Mouse (Mus musculus): ENCODE data around the gene Slc8a1.

Gene Slc8a1

DNA sequence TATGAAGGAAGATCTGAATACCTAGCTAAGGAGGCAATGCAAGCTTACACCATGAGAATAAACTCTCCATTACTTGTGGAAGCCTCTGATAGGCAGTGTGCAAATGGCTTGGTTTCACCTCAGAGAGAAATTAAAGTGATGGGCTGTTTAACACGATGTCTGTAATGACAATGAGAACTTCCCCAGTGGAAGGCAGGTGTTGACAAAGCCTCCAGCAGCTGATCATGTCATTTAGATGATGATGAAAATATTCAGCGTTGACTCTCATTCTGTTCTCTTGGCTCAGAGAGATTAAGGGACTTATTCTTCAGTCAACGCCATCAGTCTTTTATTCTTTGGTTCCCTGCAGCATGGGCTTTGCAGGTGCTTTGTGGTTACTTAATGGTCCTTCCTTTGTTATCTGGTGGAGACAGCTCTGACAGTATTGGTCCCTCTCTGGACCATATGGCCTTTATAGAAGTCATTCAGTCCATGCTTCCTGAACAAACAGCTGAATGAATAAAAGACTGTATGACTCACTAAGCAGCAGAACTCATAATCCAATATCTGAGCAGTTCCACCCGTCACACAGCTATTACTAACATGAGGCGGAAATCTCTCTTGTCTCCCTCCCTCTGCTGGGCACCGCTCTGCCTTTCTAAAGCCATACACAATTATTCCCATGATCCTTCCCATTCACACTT lies 184.0 kb downstream of the Slc8a1 start:
- WGBS: 67% methylated on average over 6 of the region's 6 CpGs

DNA sequence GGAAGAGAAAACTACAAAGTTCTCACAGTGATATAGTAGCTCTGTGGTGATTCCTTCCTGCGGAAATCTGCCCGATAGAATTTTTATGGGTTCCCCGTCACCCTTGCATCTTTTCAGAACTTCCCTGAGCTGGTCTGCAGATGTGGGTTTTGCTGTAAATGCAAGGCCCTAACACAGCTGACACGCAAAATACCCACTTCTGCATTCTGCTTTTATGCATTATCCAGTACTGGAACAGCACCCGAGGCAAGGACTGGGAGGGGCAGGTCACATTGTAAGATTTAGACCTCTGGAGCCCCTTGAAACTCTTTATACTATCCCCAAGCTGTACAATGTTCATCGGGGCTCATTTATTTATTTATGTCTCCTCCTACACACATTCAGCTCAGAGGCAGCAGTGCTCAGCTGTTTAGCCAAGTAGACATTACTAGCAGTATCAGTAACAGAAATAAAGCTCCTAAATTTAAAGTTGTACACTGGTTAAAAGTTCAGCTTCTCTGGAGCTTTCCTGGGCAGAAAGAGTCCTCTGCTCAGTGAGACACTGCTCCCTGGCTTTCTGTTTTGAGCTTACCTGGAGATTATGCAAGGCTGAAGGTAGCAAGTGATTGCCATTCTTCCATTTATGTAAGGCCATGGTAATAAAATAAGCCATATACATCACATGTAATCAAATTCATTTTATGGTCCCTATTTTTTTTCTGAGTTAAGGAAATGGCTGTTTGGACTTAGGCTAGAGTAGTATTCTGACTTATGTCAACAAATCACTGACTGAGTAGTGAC lies 186.1 kb downstream of the Slc8a1 start:
- WGBS: 71% methylated on average over 6 of the region's 6 CpGs

- 81% methylated on average over 3 of the region's 3 CpGs for WGBS
These were observed 187.3 kb downstream of the Slc8a1 start for GRCm38 (mm10) chr17:81550864-81551263.

- 62% methylated on average over 4 of the region's 4 CpGs for WGBS
These were observed 190.2 kb downstream of the Slc8a1 start for GRCm38 (mm10) chr17:81548016-81548415.

- WGBS: 70% methylated on average over 6 of the region's 6 CpGs
These were observed 191.7 kb downstream of the Slc8a1 start for GRCm38 (mm10) chr17:81546525-81546924.

DNA sequence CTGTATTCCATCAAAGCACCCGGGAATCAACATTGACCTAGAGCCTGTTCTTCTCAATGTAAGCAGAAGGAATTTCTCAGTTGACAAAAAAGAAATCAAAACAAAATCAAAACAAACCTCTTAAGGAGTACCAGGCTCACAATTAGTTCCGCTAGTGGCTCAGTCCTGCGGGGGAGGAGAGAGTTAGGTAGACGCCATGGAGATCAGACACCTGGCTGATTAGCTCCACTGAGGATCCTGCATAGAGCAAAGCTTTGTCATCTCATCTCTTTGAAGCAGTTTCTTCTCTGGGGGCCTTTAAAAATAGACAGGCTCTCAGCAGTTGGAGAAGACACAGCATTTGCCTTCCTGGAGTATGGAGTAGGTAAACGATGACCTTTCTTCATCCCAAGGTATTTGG lies 192.2 kb downstream of the Slc8a1 start:
- WGBS: 72% methylated on average over 5 of the region's 5 CpGs

DNA sequence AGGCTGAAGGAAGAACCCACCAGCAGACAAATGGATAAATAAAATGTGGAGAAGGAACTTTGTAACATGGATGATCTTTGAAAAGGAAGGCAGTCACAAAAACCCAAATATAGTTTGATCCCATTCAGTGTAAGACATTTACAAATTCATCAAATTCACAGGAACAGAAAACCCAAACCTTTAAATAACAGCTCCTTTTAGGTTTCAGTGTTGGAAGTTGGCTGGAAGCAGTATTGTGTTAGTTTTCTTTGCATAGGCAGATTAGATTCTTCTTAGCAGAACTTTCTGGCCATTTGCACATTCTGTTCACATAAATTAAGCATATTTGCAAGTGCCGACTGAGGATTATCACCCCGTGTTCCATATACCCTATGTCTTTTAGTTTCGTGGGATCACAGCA lies 193.3 kb downstream of the Slc8a1 start:
- WGBS: 56% methylated on average over 3 of the region's 3 CpGs

DNA sequence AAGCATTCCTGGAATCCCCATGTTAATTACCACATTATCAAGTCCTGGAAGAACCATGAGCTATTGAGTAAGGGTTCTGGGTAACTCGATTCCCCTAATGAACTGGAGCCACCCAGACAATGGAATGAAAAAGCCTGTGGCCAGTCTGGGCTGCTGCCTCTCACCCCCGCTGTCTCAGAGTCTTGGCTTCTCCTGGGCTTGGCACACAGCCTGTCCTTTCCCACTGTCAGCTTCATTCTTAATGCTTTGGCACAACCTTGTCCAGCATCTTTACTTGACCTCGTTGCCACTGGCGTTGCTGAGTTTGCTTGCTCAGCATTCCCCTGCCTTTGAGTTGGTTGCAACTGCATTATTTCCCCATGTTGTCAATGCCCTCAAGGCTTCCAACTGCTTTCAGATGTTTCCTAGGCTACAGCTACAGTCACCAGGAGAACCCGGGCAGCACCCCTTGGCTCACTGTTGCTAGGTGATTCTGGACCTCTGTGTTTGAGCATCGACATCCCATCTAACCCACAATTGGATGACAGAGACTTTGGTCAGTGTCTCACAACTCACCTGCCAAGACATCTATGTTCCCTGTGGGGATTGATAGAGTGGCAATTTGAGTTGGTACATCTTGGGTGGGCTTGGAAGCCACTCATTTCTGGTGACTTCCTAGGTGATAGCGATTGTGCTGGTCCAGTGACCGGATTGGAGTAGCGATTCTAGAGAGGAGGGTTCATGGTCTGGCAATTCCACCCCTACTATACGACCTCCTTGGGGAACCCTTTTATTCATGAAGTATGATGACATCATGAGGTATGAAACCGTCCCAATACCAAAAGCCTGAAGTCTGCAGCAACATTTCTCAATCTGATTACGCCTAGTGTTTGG lies 195.6 kb downstream of the Slc8a1 start:
- WGBS: 63% methylated on average over 12 of the region's 12 CpGs

DNA sequence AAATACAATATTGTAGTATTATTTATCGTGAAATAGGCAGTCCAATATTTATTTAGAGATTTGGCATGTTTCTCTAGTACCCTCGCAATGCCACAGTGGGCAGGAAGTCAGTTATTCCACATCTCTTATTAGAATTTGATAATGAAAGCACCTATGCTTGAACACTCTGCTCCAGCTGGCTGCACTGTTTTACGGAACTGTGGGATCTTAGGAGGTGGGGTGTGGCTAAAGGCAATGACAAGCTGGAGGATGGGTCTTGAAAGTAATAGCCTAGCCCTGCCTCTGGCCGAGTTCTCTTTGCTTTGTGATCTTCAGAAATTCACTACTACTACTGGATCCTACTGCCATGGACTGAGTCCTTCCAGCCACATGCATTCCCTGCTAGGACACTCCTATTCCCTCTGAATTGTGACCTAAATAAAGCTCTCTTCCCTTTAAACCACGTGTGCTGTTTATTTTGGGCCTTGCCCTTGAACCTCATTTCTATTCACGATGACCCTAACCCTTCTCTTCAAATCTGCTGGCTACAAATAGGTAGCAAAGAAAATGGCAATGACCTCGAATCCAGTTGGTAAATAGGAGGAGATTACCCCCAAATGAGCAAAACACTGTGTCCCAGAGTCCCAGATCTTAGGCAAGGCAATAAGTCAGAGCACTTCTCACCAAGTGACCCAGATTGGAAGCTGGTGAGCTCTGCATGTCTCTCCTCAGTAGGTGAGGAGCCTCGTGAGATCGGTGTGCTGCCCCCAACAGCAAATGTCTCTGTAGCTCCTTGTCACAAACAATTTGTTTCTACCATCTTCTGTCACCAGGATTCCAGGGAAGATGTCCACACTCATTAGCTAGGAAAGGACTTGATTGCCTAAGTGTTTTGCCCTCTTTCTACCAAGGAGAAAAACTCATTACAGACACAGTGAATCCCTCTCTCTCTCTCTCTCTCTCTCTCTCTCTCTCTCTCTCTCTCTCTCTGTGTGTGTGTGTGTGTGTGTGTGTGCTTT lies 199.7 kb downstream of the Slc8a1 start:
- WGBS: 71% methylated on average over 9 of the region's 9 CpGs

GRCm38 (mm10) chr17:81536093-81536492 lies 202.1 kb downstream of the Slc8a1 start:
- 62% methylated on average over 3 of the region's 3 CpGs for WGBS

- WGBS: 77% methylated on average over 2 of the region's 2 CpGs
These were observed 208.3 kb downstream of the Slc8a1 start for GRCm38 (mm10) chr17:81529849-81530248.

DNA sequence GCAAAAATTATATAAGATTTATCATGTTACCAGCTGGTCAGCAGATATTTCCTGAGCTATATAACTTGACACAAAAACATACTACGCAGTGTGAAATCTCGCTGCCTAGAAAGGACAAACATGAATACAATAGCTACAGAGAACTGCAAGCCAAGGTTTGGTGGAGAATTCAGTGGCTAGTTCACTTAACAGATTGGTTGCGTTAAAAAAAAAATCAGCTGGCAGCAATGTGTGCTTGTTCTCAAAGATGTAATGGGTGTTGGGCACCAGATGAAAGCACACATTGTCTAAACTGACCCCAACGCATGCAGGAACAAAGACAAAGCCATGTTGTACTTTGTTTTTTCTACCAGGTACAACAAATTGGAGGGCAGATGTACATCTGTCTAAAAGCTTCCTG lies 209.2 kb downstream of the Slc8a1 start:
- 54% methylated on average over 4 of the region's 4 CpGs for WGBS

DNA sequence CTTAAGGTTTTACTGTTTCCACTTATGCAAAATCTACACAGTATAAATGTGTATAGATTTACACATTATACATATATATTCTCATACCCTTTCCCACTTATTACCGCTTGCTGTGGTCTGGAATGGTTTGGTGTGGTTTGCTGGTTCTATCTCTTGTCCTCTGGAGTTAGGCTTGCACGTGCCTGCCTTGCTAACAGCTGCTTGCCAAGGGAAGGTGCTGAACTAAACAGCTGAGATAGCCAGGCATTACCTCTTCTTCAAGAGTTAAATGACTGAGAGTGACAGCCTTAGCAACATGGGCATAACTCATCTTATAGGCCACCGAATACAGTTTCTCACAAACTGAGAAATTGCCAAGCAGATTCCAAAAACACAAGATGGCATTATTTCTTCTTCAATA lies 211.7 kb downstream of the Slc8a1 start:
- 87% methylated on average over 3 of the region's 3 CpGs for WGBS

- 62% methylated on average over 6 of the region's 6 CpGs for WGBS
These were observed 213.4 kb downstream of the Slc8a1 start for GRCm38 (mm10) chr17:81524826-81525225.

DNA sequence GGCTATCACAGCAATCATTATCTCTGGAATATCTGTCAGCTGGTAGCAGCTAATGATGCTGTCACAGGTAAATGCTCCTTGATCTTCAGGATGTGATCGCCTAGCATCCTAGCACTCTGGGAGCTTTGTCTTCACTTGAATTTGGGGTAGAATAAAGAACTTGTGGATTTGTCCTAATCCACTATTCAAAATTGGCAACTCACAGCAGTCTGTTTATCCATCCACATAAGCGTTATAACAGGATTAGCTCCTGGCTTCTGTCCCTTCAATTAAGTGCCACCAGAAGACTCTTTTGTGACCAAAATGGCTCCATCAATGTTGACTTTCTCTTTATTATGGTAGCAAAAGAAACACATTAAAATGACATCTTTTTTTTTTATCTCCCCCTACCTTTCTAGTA lies 214.2 kb downstream of the Slc8a1 start:
- WGBS: 76% methylated on average over 2 of the region's 2 CpGs

DNA sequence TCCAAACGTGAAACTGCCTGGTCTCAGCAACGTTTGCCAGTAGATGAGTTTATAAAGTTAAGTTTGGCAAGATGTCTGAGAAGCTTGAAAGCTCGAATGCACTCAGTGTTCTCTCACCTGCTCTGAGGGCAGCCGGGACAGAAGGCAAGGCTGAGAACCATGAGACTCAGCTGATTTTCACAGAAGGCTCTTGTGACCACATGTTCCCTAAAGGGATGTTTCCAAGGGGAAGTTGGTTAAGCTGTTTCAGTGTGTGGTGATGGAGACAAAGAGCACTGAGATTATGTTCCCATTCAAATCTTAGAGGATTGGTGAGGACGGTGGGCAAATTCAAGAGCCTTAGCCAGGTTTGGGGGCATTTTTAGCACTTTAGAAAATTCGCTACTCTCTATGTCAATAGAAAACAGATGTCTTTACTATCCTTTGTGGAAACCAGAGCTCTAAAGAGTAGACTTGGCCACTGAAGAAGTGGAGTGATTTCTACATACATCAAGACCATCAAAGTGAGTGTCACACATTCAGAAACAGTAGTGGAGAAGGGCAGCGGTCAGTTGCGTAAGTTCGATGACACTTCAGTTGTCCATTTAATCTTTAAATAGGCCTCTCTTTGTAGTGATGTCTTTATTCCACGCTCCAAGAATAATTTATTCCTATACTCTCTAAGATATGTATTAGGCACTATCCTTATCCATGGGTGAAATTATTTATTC lies 219.7 kb downstream of the Slc8a1 start:
- 79% methylated on average over 10 of the region's 10 CpGs for WGBS

- 95% methylated on average over 4 of the region's 4 CpGs for WGBS
These were observed 222.0 kb downstream of the Slc8a1 start for GRCm38 (mm10) chr17:81516155-81516554.

DNA sequence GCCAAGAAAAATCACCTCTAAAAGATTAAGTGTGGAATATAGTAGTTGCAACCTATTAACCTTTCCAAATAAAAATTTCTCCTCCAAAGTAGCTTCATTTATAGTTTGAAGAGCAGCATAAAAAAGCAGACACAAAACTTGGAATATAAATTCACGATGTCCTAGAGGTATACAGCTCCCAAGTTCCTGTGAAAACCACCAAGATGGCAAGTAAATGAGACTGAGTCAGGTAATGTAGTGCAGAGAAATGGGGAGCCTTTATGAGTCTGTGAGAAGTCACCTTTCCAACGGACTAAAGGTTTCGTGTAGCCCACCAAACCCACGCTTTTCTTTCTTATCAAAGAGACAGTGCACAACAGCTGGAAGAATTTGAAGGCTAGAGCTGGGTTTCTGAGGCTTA lies 224.2 kb downstream of the Slc8a1 start:
- WGBS: 85% methylated on average over 4 of the region's 4 CpGs

DNA sequence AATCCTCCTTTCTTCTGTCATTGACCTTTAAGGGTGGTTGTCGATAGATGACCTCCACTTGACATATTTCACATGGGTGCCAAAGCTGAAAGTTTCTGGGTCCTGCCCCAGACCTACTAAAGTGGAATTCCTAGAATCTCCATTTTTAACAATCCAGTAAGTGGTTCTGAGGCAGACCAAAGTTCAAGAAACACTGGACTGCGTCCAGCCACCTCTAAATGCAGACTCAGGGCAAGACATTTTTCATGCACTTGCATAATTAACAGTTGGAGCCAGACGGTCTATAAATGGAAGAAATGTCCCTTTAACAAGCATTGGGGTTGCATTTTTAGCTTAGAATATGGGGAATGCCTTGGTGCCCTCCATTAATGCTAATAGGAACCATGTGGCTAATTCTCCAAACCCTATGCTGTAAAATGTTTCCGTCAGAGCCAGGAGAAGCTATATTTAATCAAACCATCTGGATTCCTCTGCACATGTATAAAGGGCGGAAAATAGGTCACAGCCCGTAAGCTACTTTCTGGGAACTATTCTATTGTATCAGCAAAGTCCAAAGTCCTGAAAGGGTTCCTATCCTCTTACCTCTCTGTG lies 224.7 kb downstream of the Slc8a1 start:
- WGBS: 70% methylated on average over 6 of the region's 6 CpGs

- WGBS: 54% methylated on average over 5 of the region's 5 CpGs
These were observed 233.0 kb downstream of the Slc8a1 start for GRCm38 (mm10) chr17:81505162-81505685.
